Comparison of ENCODE assay signal across 8 mouse cellular contexts in the genomic region with DNA sequence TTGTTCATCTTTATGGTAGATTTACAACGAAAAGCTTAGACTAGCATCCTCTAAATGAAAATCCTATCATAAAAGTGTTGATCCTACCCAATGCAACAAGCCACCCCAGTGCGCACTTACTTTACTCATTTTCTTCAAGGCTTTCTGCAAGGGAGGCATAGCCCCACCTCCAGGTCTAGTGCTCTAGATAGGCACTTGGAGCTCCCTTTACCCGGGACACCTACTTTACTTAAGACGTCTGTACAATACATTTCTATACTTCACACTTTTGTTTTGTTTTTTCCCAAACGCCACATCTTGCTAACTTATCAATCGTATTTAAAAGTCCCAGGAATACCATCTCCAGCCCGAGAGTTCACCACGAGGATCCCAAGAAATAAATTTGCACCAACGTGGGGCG. TPM values are rescaled to one million over a fixed set of nuclear protein-coding genes. Genes with fewer than 3 reads are reported as not detected.
DNase-seq lines count a peak whose midpoint lies in the region; ATAC-seq and TF ChIP-seq lines count a peak whose summit lies in the region.

No protein-coding gene starts in this region.

- H3K27ac ChIP-seq in lung, embryonic 14.5 days (ENCODE audit: low read depth), result peak overlapping the region; percentile 93
- H3K27ac ChIP-seq in intestine, embryonic 15.5 days, result peak overlapping the region; percentile 95
- peak overlapping the region; percentile 90 for H3K27ac ChIP-seq in neural tube, embryonic 13.5 days (replicated peaks)

- peaks cover 39% of the 10 kb centered on the region for H3K36me3 ChIP-seq in lung, embryonic 14.5 days (ENCODE audit: insufficient read depth)
- no peaks in the 10 kb centered on the region; the same call in 1 of the 2 replicates for H3K36me3 ChIP-seq in intestine, embryonic 15.5 days
- H3K36me3 ChIP-seq in neural tube, embryonic 13.5 days, result peaks cover 39% of the 10 kb centered on the region

- intact Hi-C loops in left cerebral cortex, postnatal 25 days (cut with DNase I), result loop anchor here (2.0 kb wide), 1 partner anchor 52 kb away; a partner anchor contains a TSS

- ATAC-seq in lung, embryonic 14.5 days (ENCODE audit: insufficient read depth), result no peak
- ATAC-seq in intestine, embryonic 15.5 days, result 0 out of 2 replicates have a peak, but pooled peaks have one; percentile 30
- ATAC-seq in neural tube, embryonic 13.5 days (ENCODE audit: low read depth), result no peak
- no peak for ATAC-seq in granulocyte monocyte progenitor cell, adult 5-6 weeks (replicated peaks; ENCODE audit: poor library complexity, severe bottlenecking)

- no peaks in the 10 kb centered on the region for H3K4me1 ChIP-seq in lung, embryonic 14.5 days (ENCODE audit: insufficient read depth)
- H3K4me1 ChIP-seq in intestine, embryonic 15.5 days (replicated peaks), result peaks cover 6% of the 10 kb centered on the region; the same call in 1 of the 2 replicates
- H3K4me1 ChIP-seq in neural tube, embryonic 13.5 days (replicated peaks), result peaks cover 31% of the 10 kb centered on the region

- TF ChIP-seq CTCF in lung, embryonic 14.5 days (IDR thresholded peaks at IDR 0.05; ENCODE audit: low read depth), result no peak

- WGBS in lung, embryonic 14.5 days, result 7% methylated on average over 10 of the region's 10 CpGs
- 8% methylated on average over 10 of the region's 10 CpGs for WGBS in intestine, embryonic 15.5 days
- 12% methylated on average over 10 of the region's 10 CpGs for WGBS in neural tube, embryonic 13.5 days

- H3K4me2 ChIP-seq in lung, embryonic 14.5 days, result peak overlapping the region; percentile 76
- H3K4me2 ChIP-seq in intestine, embryonic 15.5 days (replicated peaks), result peak overlapping the region; percentile 69
- H3K4me2 ChIP-seq in neural tube, embryonic 13.5 days, result peak overlapping the region; percentile 70

- H3K27me3 ChIP-seq in lung, embryonic 14.5 days (ENCODE audit: insufficient read depth, low read length), result no peaks in the 10 kb centered on the region
- H3K27me3 ChIP-seq in intestine, embryonic 15.5 days (replicated peaks), result no peaks in the 10 kb centered on the region
- H3K27me3 ChIP-seq in neural tube, embryonic 13.5 days, result no peaks in the 10 kb centered on the region

- no peaks in the 10 kb centered on the region for H3K9me3 ChIP-seq in lung, embryonic 14.5 days (ENCODE audit: low read depth, low read length)
- no peaks in the 10 kb centered on the region for H3K9me3 ChIP-seq in intestine, embryonic 15.5 days
- no peaks in the 10 kb centered on the region for H3K9me3 ChIP-seq in neural tube, embryonic 13.5 days

- peak overlapping the region; percentile 70 for H3K4me3 ChIP-seq in lung, embryonic 14.5 days (ENCODE audit: low read depth, low read length)
- H3K4me3 ChIP-seq in intestine, embryonic 15.5 days (replicated peaks), result peak overlapping the region; percentile 79
- H3K4me3 ChIP-seq in neural tube, embryonic 13.5 days, result peak overlapping the region; percentile 73

- H3K9ac ChIP-seq in lung, embryonic 14.5 days, result peak overlapping the region; percentile 82
- H3K9ac ChIP-seq in intestine, embryonic 15.5 days, result peak overlapping the region; percentile 79
- H3K9ac ChIP-seq in neural tube, embryonic 13.5 days, result peak overlapping the region; percentile 87

- DNase-seq in lung, embryonic 14.5 days, result no peak
- no peak for DNase-seq in lung, postnatal 4 days
- peak; percentile 31 for DNase-seq in embryo, embryonic 11 days
- no peak for DNase-seq in left cerebral cortex, postnatal 25 days (ENCODE audit: low spot score in 2 of 2)
- no peak for DNase-seq in cerebellum, postnatal 25 days

RNA-seq across cellular contexts. Expression of a gene that starts 0.3 kb away (rescaled TPM):
- polyA plus RNA-seq in lung, embryonic 14.5 days (2014; fragmentation: Nextera tagmentation; extraction: Ambion mirVana), result 53.0 and 53.8 TPM in 2 replicates
- 38.0 and 43.4 TPM in 2 replicates for polyA plus RNA-seq in intestine, embryonic 15.5 days (2015; fragmentation: Nextera tagmentation; extraction: Ambion mirVana)
- polyA plus RNA-seq in neural tube, embryonic 13.5 days (2015; fragmentation: Nextera tagmentation; extraction: Ambion mirVana), result 53.8 and 56.6 TPM in 2 replicates
- 17.0 and 28.4 TPM in 2 replicates for total RNA-seq in granulocyte monocyte progenitor cell, adult 5-6 weeks (2014; fragmentation: Nextera tagmentation)
- total RNA-seq in granulocyte monocyte progenitor cell, adult 5-6 weeks (2017), result 36.9 and 48.7 TPM in 2 replicates
- 10 to 100 TPM; 14.7 to 21.7 TPM for total RNA-seq in left cerebral cortex, postnatal 25 days (2021)

RNA-seq across cellular contexts. Expression of a gene that starts 0.6 kb away (rescaled TPM):
- 51.1 and 61.5 TPM in 2 replicates for polyA plus RNA-seq in lung, embryonic 14.5 days (2014; fragmentation: Nextera tagmentation; extraction: Ambion mirVana)
- 46.0 and 49.6 TPM in 2 replicates for polyA plus RNA-seq in intestine, embryonic 15.5 days (2015; fragmentation: Nextera tagmentation; extraction: Ambion mirVana)
- polyA plus RNA-seq in neural tube, embryonic 13.5 days (2015; fragmentation: Nextera tagmentation; extraction: Ambion mirVana), result 52.0 and 66.6 TPM in 2 replicates
- total RNA-seq in granulocyte monocyte progenitor cell, adult 5-6 weeks (2014; fragmentation: Nextera tagmentation), result 53.0 and 77.8 TPM in 2 replicates
- 87.0 and 141 TPM in 2 replicates for total RNA-seq in granulocyte monocyte progenitor cell, adult 5-6 weeks (2017)
- 10 to 100 TPM; 27.1 to 27.8 TPM for total RNA-seq in left cerebral cortex, postnatal 25 days (2021)

RNA-seq across cellular contexts. Expression of a gene that starts 20.8 kb away (rescaled TPM):
- 175 and 179 TPM in 2 replicates for polyA plus RNA-seq in lung, embryonic 14.5 days (2014; fragmentation: Nextera tagmentation; extraction: Ambion mirVana)
- 153 and 157 TPM in 2 replicates for polyA plus RNA-seq in intestine, embryonic 15.5 days (2015; fragmentation: Nextera tagmentation; extraction: Ambion mirVana)
- polyA plus RNA-seq in neural tube, embryonic 13.5 days (2015; fragmentation: Nextera tagmentation; extraction: Ambion mirVana), result 180 and 184 TPM in 2 replicates
- 227 and 268 TPM in 2 replicates for total RNA-seq in granulocyte monocyte progenitor cell, adult 5-6 weeks (2014; fragmentation: Nextera tagmentation)
- 362 and 373 TPM in 2 replicates for total RNA-seq in granulocyte monocyte progenitor cell, adult 5-6 weeks (2017)
- 100 to 1,000 TPM in 1 of 2 experiments, 10 to 100 TPM in 1; 92.9 to 123 TPM for total RNA-seq in left cerebral cortex, postnatal 25 days (2021)

RNA-seq across cellular contexts. Expression of a gene that starts 52.0 kb away (rescaled TPM):
- polyA plus RNA-seq in lung, embryonic 14.5 days (2014; fragmentation: Nextera tagmentation; extraction: Ambion mirVana), result 406 and 424 TPM in 2 replicates
- 294 and 358 TPM in 2 replicates for polyA plus RNA-seq in intestine, embryonic 15.5 days (2015; fragmentation: Nextera tagmentation; extraction: Ambion mirVana)
- polyA plus RNA-seq in neural tube, embryonic 13.5 days (2015; fragmentation: Nextera tagmentation; extraction: Ambion mirVana), result 339 and 361 TPM in 2 replicates
- 149 and 150 TPM in 2 replicates for total RNA-seq in granulocyte monocyte progenitor cell, adult 5-6 weeks (2014; fragmentation: Nextera tagmentation)
- 190 and 212 TPM in 2 replicates for total RNA-seq in granulocyte monocyte progenitor cell, adult 5-6 weeks (2017)
- total RNA-seq in left cerebral cortex, postnatal 25 days (2021), result 100 to 1,000 TPM; 164 to 173 TPM
